Mouse (Mus musculus) urinary bladder, postnatal 25 days (tissue): ENCODE measurements at regions not wholly inside any gene's neighbourhood (a gene's known extent, or its start where the extent isn't known, plus 50 kb on each side); places are given as distances from the start of the nearest gene placed in this dataset.

Experiments used
- DNase-seq: peaks from one replicate; pipeline ENCODE4 v3.0.0; 2022; ENCODE audit warnings: low spot score

GRCm38 (mm10) chr14:76245063-76245396 lies 134.3 kb downstream of the Nufip1 start:
- DNase-seq, result no peak

GRCm38 (mm10) chr14:76247664-76248063 lies 137.0 kb downstream of the Nufip1 start:
- no peak for DNase-seq

- no peak for DNase-seq
Observed at GRCm38 (mm10) chr14:76253850-76254249, 143.2 kb downstream of the Nufip1 start.

GRCm38 (mm10) chr14:76254565-76255501 lies 144.1 kb downstream of the Nufip1 start:
- DNase-seq, result no peak

- no peak for DNase-seq
Observed at GRCm38 (mm10) chr14:76255971-76256370, 145.3 kb downstream of the Nufip1 start.

- DNase-seq, result no peak
Observed at GRCm38 (mm10) chr14:76258626-76259025, 147.9 kb downstream of the Nufip1 start.

GRCm38 (mm10) chr14:76260628-76261293 lies 150.1 kb downstream of the Nufip1 start:
- no peak for DNase-seq

- no peak for DNase-seq
Observed at GRCm38 (mm10) chr14:76263682-76264081, 151.1 kb upstream of the Tsc22d1 start.

- DNase-seq, result no peak
Observed at GRCm38 (mm10) chr14:76265819-76266218, 148.9 kb upstream of the Tsc22d1 start.

- DNase-seq, result no peak
Observed at GRCm38 (mm10) chr14:76266249-76266648, 148.5 kb upstream of the Tsc22d1 start.

- DNase-seq, result no peak
Observed at GRCm38 (mm10) chr14:76267091-76267490, 147.7 kb upstream of the Tsc22d1 start.

GRCm38 (mm10) chr14:76271190-76271589 lies 143.6 kb upstream of the Tsc22d1 start:
- DNase-seq, result no peak

GRCm38 (mm10) chr14:76272840-76273239 lies 141.9 kb upstream of the Tsc22d1 start:
- DNase-seq, result no peak

GRCm38 (mm10) chr14:76276655-76277054 lies 138.1 kb upstream of the Tsc22d1 start:
- DNase-seq, result no peak

GRCm38 (mm10) chr14:76278751-76279450 lies 135.9 kb upstream of the Tsc22d1 start:
- no peak for DNase-seq

GRCm38 (mm10) chr14:76279561-76279960 lies 135.2 kb upstream of the Tsc22d1 start:
- no peak for DNase-seq

- no peak for DNase-seq
Observed at GRCm38 (mm10) chr14:76281867-76282266, 132.9 kb upstream of the Tsc22d1 start.

GRCm38 (mm10) chr14:76287768-76288167 lies 127.0 kb upstream of the Tsc22d1 start:
- DNase-seq, result no peak

- no peak for DNase-seq
Observed at GRCm38 (mm10) chr14:76290401-76291018, 124.3 kb upstream of the Tsc22d1 start.

- no peak for DNase-seq
Observed at GRCm38 (mm10) chr14:76292211-76292610, 122.5 kb upstream of the Tsc22d1 start.

GRCm38 (mm10) chr14:76295411-76296169 lies 119.2 kb upstream of the Tsc22d1 start:
- DNase-seq, result no peak
